Mouse (Mus musculus) CD8-positive naive resting alpha-beta T cell, adult 2 months (primary cell): Measurements from ENCODE around the gene Ncln.

Source experiments
- DNase-seq, 2 experiments: peaks; one replicate each; pipeline ENCODE4 v3.0.0; 2022; ENCODE audit warnings: low read depth in 2 of 2, low spot score in 2 of 2

Gene Ncln

DNA sequence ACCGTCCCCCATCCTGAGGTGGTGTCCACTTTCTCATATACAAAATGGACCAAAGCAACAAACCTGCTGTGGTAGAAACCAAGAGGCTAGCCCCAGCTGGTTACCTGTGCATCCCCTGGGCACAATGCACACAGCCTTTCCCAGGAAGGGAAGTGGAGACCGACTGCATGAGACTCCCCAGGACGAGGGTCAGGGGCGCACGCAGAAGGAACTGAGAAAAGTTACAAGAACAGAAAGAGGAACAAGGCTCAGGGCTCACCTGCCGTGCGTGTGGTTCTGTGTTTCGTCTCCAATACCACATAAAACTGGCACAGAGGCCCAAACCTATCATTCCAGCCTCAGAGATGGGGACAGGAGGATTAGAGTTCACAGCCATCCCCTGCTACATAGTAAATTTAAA is 21.0 kb upstream of the Ncln start:
- DNase-seq, result no peak

DNA sequence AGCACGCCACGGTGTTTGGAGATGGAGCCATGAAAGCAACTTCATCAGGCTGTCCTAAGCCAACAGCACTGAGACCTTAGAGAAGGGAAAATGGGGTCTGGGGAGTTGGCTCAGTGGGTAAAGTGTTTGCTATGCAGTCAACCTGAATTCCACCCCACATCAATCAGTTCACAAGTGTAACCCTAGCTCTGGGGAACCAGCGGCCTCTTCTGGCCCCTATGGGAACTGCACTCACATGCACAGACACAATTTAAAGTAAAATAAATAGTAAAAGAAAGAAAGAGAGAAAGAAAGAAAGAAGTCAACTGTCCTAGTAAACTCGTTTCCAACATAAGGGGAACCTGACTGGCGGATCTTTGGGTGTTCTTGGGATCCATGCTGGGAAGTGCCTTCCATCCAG is 17.6 kb upstream of the Ncln start:
- DNase-seq, result no peak

DNA sequence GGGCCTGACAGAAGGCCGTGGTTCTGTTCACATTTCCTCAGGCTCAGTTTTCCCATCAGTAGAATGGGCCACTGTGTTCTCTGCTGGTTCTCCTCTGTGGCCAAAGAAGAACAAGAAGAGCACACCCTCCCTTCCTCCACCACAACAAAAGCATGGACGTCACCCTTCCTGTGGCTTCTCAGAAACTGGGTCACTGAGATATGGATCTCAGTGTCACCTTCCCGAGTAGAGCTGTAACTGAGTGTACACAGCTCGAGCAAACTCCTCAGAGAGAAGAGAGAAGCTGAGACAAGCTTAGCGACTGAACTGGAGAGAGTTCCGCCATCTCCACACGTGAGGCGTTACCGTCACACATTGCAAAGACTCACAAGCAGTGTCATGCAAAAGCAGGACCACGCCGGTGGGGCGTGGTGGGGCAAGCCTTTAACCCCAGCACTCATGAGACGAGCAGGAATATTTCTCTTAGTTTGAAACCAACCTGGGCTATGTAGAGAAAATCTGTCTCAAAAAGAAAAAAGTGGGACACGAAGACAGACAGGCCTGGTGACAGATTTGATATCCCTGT is 14.1 kb upstream of the Ncln start:
- DNase-seq, result peak; percentile 35 to 58

DNA sequence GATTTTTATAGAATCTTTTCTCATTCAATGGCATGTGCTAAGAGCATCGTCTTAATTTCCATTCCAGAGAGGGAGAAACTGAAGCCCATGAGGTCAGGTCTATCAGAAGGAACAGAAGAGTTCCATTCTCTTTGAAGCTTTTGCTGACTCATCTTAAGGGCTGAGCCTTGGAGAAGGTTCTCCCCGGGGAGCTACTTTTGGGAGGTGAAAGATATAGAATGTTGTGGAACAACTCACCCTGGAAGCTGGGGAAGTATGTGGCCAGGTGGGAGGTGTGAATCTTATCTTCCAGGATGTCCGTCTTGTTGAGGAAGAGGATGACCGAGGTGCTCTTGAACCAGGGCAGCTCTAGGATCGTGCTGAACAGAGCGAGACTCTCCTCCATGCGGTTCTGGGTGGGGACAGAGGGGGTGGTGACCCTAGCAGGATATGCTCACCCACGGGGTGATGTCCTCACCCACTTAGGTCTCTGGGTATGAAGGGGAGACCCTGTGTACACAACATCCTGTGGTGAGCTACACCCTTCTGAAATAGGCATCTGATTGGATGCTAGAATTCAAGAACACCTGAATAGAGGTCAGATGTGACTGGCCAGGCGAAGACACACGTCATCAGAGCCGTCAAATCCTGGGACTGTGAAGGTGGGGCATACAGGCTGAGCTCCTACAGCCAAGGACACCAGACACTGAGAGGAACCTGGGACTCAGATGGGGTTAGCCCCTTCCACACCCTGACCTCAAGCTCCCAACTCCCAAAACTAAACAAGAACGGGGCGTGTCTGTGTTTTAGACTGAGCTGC is 11.7 kb upstream of the Ncln start:
- peak; percentile 70 to 72 for DNase-seq

DNA sequence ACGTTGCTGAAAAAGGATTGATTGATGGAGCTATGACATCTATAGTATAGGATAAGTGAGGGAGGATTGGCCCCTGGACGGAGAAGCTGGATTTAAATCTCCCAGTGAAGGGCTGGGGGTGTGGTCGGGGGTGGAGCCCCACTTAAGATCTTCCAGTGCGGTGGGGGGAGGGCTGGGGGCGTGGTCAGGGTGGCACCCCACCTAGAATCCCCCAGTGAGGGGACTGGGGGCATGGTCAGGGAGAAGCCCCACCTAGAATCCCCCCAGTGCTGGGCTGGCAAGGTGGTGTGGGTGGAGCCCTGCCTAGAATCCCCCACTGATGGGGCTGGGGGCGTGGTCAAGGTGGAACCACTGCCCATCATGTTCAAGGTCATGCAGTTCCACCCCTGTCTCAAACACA is 10.9 kb upstream of the Ncln start:
- DNase-seq, result no peak

DNA sequence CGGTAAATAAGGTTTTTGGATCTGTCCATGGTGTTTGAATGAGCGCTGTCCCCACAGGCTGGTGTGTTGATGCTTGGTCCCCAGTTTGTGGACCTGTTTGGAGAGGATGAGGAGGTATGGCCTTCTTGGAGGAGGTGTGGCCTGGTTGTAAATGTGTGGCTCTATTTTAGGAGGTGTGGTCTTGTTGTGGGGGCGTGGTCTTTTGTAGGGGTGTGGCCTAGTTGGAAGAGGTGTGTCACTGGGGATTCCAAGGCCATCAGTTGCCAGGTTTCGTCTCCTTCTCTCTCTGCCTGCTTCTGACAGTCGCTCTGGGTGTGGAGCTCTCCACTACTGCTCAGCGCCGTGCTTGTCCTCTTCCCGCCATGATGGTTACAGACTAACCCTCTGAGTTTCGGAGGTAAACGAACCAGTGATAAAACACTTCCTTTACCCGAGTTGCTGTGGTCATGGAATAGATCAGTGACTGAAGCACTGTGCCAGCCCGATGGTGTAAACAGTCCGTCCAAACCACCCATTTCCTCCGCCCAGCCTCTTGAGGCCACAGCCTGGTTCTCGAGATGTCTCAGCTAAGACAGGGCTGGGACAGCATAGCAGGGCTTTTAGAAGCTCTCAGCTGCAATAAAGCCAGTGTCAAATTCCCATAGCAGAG is 8.9 kb upstream of the Ncln start:
- peak in 1 of 2 experiments; percentile 28 for DNase-seq

DNA sequence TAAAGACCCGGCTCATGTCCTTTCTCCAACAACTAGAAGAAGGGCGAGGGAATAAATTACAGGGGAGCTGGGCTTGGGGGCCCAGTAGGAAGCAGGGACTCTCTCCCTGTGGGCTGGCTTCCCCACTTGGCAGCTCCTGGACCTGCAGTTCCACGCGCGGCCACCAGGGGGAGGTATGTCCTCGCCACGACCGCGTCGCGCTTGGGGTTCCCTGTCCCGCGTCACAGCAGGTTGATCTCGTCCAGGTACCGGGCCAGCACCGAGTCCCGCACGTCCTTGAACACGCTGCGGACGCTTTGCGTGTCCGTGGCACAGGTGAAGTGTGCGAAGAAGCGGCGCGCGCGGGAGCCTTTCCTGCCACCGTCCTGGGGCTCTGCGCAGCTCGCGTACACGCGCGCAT is 6.5 kb upstream of the Ncln start:
- peak; percentile 95 to 96 for DNase-seq

DNA sequence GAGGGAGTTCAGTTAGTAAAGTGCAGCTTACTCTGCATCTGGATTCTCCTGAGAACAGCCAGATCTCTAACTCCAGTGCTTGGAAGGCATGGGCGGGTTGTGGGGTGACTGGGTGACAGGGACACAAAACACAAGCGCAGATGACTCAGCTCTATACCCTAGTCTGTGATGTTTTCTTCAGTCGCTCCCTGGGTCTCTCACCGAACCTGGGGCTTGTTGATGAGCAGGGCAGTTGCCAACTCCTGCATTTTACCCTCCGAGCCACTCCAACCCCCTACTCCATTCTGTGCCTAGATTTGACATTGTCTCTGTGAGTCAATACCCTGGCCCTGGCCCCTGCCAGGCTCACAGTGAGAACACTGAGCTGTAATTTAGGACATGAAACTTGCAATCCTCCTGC is 5.7 kb upstream of the Ncln start:
- DNase-seq, result no peak

DNA sequence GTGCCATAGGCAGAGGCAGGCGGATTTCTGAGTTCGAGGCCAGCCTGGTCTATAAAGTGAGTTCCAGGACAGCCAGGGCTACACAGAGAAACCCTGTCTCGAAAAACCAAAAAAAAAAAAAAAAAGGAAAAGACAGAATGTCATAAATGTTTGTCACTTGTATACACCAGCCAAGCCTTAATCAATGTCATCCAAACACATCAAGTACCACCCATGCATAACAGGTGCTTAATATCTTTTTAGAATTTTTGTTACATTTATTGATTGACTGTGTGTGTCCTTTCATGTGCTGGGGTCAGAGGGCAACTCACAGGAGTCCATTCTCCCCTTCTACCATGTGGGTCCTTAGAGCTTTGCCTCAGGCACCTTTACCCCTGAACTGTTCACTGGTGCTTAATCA is 3.8 kb upstream of the Ncln start, which contains the start of gene S1pr4:
S1pr4 (minus strand) TSS at position 101 of the 400 bp plus-strand sequence.
- no peak for DNase-seq

DNA sequence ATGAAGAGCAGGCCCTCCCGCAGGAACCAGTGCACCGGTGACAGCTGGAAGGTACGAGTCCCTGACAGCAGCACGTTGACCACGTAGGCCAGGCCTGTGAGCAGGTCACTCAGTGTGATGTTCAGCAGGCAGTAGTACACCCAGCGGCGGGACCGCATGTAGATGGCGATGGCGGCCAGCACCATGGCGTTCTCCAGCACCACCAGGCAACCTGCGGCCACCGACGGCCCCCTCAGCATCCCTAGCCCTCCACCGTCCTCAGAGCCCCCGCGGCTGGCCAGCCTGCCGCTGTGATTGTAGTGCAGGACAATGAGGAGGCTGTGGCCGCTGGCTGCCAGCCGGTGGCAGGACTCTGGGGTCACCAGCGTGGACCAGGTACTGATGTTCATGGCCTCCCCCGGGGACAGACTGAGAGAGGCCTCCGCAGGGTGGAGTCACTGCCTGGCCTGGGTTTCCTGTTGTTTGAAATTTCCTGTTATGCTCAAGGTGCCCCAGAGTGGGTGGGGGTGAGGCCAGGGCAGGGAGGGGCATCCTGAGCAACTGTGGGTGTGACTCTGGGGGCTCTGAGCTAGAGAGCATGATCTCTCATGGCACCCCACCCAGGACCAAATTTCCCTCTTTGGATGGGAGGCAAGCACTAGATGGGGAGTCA is 3.2 kb upstream of the Ncln start:
- DNase-seq, result peak; percentile 74 to 84

DNA sequence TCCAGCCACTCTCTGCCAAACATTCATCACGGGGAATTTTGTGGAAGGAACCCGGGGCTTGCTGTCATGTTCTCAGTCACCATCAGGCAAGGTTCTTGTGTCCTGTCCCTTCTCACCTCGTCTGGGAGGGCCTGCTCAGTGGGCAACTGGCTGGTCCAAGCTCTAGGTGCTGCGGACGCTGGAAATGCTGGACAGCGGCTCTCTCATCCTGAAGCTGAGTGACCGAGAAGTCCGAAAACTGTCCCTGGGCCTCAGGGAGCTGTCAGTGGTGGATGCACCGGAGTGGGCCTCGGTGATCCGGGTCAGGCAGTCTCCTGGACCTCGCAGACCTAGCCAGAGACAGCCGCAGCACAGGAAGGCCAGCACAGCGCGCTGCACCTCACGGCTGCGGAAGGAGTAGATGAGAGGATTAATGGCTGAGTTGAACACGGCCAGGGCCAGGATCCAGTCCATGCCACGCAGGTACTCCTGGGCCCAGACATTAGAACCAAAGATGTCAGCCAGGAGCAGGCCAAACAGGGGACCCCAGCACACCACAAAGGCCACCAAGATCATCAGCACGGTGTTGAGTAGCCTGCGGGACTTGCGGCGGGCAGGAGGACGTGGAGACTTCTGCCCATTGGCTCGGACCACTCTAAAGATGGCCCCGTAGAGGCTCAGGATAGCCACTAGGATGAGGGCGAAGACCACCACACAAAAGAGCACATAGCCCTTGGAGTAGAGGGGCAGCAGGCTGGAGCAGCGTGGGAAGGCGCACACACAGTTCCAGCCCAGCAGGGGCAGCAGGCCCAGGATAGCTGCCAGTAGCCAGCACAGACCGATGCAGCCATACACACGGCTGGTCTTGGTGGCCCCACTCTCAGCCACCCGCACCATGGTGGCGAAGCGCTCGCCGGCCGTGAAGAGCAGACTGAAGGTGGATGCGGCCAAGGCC is 2.4 kb upstream of the Ncln start:
- no peak for DNase-seq

DNA sequence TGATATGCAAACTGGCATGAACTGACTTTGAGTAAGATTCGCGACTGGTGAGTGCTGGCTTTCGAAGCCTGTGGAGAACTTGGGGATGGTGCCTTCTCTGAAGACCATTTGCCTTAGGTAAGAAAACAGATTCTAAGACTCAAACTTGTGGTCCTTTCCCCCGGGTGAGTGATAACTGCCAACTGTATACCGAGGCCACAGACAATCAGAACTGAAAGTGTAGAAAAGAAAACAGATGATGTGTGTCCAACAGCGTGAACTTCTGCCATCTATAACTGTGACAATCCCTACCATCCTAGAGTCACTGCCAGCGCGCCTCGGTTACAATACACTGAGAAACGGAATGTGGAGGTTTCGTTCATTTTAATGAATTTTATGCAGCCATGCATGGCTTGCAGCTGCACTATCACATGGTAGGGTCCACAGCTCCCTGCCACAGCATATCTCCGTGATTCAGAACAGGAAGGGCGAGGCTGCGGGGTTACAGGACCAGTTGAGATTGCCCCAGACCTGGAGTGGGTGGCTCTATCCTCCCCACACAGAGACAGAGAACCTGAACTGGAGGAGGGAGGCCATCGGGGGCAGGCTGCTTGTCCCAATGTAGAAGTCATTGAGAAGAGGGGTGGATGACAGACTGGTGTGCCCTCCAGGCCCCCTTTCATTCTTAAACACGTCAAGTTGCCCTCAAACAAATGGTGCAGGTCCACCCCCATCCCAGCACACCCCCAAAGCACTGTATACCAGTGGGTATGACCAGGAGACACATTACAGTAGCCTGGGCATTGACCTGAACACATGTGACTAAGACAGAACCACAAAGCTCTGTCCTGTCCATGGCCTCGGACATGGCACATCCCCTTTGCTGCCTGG is 1.4 kb upstream of the Ncln start:
- DNase-seq, result no peak

DNA sequence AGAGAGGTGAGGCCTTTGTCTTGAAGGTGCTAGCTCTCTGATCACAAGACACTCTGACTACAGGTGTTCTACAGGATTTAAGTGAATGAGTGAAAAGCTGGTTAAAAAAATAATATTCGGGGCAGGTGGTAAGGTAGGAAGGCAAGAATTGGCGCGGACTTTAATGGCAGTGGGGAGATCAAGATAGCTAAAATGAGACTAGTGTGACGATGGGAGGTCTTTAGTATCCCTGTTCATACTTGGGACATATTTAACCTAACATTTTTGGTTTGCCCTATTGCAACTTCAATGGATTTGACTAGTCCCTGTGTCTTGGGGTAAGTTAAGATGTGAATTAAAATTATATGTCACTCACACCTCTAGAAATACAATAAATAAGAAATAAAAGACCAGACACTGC is 777 bp upstream of the Ncln start:
- no peak for DNase-seq

DNA sequence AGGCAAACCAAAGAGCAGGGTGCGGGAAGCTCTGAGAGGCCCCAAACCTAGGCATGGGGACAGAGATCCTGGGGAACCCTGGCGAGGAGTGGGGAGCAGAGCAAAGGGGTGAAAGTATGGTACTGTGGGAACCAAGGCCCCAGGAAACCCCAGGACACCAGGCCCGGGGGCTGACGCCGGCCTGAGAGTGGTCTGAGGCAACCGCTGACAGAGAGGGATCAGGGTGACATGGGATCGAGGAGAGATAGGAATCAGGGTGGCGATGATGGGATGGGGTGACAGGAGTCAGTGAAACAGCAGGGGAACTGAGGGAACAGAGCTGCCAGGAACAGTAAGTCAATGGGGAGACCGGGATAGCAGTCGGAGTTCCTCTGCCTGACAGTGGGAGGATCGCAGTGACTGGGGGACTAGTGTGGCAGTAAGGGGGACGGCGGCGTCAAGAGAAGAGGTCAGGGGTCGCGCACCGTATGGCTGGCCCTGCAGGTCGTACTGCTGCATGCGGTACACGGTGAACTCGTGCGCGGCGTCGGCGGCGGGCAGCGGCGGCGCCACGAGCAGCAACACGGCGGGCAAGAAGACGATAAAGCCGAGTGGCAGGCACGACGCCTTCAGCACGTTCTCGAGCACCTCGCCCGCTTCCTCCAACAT is 452 bp downstream of the Ncln start:
- DNase-seq, result no peak

DNA sequence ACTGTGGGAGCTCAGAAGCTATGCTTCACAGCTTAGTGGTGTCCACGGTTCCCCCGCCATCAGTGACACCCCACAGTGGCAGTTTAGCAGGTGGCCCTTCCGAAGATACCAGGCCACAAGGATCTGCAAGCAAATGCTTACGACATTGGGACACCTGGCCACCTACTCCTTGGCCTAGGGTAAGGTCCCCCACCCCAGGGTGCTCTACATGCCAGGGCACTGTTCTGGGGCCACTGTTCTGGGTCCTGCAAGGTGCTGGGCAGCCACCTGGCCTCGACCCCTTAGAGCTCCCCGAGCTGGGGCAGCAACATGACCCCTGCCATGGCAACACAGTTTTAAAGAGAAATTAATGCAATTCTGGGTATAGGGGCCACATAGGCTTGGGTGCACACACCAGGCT is 1.0 kb downstream of the Ncln start:
- no peak for DNase-seq

DNA sequence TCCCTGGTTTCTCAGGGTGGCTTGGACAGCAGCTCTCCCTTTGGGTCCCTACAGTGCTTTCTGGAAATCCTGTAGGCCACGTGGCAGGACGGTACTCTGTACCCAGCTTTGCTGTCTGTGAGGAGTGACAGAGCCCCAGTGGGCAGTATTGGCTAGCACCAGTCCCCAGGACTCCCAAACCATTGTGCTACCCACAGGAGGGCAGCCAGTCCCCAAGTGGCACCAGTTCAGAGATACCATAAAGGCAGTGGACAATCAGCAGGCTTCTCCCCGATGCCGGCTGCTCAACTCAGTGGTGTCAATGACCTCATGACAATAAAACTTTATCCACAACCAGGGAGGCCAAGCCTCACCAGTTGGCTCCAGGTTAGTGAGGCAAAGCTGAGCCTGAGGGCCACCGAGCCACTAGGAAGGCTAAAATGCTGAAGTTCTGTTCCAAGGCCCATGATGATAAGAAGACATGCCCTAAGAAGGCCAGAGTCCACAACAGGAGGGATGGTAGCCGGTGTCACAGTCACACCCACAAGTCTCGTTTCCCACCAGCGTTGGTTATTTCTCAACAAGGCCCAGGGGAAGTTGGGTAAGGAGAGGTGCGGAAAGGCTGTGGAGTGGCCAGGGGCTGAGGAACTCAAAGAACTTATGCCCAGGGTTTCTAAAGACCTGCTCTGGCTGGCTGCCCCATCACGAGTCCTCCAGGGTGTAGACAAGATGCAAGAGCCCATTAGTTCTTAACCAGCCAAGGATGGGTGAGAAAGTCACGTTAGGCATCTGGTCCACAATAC is 1.7 kb downstream of the Ncln start:
- no peak for DNase-seq

DNA sequence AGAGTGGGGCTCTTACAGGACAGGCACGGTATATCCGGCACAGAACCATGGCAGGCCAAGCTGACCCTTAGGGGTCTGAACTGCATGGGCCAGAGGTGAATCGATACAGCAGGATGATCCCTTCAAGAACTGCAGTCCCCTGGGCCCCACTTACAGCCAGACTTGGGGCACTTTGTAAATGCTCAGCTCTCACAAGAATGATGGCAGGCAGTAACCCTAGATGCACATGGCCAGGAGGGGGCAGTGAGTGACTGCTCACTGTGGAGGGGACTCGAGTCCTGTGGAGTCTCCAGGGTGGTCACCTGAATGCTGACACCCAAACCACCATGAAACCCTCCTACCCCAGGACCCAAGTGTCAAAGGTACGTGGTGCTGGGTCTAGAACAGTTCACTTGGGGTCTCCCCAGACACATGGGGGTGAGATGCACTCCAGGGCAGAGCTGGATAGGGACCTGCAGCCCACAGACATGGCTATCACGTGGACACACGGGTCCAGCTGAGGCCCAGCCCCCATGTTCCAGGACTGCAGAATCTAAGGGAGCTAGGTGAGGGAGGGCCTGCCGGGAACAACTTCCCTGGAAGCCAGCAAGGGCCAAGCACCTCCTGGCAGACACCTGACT is 2.5 kb downstream of the Ncln start:
- DNase-seq, result peak in 1 of 2 experiments; percentile 35

DNA sequence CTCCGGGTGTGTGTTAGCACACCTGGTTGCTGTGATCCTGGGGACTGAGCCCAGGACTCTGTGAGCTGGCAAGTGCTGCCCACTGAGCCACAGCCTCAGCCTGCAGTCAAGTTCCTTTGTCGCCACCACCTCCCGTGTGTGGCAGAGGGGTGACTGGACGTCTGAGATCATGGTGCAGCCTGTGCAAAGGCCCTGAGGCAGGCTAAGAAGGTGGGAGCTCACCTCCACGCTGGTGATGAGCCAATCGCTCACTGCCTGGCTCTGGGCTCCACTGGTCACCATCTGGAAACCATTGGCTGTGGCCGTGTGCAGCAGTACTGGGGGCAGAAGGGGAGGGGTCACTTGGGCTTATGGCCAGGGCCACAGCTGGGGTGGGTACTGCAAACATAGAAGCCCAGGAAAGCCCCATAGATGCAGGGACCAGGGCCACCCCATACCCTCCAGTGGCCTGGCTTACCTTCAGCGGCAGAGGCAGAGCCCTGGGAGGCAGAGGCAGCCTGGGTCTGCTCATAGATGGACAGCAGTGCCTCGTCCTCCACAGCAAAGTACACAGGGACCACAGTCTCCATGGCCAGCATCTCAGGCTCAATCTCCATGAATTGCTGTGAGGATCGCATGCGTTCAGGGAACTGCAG is 3.5 kb downstream of the Ncln start:
- no peak for DNase-seq
